Mouse (Mus musculus): ENCODE measurements at regions not wholly inside any gene's neighbourhood (a gene's known extent, or its start where the extent isn't known, plus 50 kb on each side); places are given as distances from the start of the nearest gene placed in this dataset.
"Not testable (repeated sequence)": the region's sequence is repeated elsewhere in the genome, so short reads cannot be mapped to it uniquely, and the experiment has no call there.

DNA sequence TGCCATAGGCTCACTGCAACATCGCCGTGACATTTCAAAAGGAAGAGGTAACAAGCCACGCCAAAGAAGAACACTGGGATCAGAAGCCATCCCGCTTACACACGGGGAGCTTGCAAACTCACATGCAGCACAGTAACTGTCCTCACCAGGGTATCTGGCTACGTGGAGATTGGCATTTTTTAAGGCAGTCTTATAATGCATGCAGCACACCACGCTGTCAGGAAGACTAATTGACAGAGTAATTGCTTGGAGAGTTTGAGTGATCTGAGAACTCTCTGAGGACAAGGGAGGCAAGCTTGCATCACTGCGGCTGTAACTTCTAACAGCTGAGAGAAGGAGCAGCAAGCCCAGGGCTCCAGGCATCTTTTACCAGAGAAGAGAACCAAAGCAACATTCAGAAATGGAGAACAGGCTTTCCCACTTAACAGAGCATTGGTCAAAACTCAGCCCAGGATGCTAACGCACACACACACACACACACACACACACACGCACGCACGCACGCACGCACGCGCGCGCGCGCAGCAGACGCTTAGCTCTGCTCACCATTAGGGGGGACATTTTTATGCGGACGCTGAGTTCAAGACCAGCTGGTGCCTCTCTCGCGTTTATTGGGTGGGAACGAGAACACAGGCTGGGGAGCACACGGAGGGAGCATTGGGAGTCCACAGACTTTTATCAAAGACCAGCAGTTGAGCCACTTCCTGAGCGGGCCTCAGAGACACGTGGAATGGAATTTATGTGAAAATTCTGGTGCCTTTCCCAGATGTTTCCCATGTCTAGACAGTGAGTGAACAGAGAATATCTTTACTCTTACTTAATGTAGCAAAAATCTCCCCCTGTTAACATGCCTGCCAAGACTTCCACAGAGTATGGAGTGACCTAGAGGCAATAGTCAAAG lies 66.6 kb downstream of the 1700129C05Rik start:
- CTCF ChIA-PET: no interaction called here

GRCm38 (mm10) chr14:59072323-59073039 lies 70.2 kb downstream of the 1700129C05Rik start:
- CTCF ChIA-PET: no interaction called here

GRCm38 (mm10) chr14:59070056-59070455 lies 72.6 kb downstream of the 1700129C05Rik start:
- CTCF ChIA-PET: no interaction called here

DNA sequence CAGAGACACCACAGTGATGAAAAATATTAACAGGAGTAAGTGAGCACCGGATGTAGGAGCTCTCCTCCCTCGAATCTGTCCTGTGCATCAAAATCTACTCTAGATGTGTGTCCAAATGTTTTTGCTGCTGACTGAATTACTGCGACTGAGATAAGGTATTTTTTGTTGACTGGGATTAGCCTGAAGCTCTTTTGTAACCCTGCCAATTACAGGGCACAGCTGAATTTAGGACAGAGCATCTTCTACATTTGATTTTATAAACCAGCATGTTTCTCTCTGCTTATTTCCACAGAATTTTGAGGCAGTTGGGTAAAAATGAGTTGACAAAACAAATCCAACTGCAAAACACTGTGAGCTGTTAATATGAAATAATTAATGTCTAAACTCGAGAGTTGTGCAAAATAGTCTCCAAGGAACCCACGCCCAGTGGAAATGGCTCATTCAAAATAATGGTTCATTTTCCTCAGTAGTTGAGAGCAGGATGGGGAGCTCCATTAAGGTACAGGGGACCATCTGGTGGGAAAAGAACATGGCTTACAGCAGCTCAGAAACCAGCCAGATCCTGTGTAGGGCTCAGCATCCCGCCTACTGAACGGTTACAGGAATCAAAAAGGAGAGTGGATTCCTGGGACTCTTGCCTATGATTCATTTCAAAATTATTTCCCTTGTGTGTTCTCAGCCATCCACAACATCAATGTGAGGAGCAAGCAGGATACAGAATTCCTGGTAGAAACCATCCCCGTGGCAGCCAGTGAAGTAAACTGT lies 76.1 kb downstream of the 1700129C05Rik start:
- CTCF ChIA-PET: no interaction called here

DNA sequence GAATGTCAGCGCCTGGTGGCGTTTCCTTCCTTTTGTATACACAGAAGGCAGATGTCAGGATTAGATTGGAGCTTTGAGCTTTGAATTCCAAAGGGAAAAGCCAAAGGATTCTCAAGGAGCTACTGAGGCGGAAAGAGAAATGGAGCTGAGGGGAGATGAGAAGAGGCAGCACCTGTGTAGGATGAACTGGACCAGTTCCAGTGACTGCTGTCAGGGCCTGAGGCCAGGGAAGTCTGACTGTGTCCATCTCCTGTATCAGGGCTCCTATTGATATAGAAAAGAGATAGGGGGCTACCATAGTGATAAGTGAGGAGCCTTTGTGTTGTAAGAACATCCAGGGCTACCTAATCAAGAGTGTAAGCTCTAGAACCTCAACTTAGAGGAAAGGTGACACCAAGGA lies 79.5 kb downstream of the 1700129C05Rik start:
- CTCF ChIA-PET: no interaction called here

GRCm38 (mm10) chr14:59056832-59057231 lies 85.9 kb downstream of the 1700129C05Rik start:
- CTCF ChIA-PET: no interaction called here

DNA sequence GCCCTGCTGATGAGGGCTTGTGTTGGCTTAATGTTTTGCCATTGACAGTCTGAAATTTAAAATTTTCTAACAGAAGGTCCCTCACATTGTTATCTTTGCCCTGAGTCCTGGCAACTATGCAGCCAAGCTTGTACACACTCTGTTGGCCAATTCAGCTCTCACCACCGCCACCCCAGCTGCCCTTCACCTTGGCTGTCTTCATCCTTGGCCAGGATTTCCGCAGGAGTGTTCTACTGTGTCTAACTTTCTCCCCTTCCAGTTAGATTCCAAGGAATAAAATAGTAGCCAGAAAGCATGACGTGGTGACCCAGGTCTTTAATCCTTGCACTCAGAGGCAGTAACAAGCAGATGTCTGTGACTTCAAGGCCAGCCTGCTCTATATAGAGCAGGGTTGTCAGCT lies 87.4 kb downstream of the 1700129C05Rik start:
- CTCF ChIA-PET: no interaction called here

DNA sequence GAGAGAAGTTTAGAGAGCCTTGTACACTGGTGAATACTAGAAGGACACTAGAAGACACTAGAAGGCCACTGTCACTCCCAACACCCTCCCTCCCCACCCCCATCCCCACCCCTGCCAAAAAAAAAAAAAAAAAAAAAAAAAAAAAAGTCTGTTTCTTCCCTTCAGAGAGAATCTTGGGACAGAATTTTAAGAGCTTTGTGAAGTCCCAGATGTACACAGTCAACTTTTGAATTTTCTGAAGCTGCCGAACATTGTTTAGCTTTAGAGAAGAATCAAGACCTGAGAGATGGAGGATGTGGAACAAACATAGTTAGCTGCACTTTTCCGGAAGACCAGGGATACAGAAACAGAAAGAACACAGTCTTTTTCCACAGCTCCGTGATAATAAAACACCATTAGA lies 90.3 kb downstream of the 1700129C05Rik start:
- CTCF ChIA-PET: no interaction called here

GRCm38 (mm10) chr14:59051478-59051879 lies 91.2 kb downstream of the 1700129C05Rik start:
- CTCF ChIA-PET: no interaction called here

DNA sequence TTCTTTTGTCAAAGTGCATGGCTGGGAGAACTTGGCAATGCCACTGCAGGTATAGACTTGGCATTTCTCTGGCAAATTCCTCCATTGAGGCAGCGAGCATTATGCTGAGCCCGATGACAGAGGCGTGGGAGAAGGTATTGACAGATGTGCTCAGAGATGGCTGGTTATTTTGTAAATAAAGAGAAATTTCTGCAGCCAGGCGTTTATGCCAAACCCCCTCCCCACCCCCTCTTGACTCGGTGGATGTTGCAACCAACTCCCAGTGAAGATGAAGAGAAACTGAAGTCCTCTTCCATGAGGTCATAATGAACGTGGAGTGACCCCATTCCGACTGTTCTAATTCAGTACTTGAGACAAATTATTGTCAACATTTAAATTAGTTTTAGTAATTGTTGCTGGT lies 97.0 kb downstream of the 1700129C05Rik start:
- CTCF ChIA-PET: no interaction called here

DNA sequence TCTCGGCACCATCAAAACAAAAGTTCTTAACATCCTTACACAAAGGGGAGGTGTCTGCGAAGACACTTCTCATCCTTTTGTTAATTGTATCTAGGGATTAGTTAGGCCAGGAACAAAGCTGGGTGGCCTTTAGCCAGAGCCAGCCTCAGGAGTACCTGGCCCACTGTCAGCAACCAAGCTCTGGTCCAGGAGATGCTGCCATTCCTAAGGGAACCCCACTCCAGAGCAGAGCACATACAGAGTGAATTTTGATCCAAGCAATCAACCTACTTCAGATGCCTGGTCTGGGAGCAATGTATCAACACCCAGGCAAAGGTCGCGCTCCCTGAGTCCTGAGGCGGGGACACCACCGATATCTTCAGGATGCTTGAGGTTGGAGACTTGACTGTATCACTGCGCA lies 97.5 kb downstream of the 1700129C05Rik start:
- CTCF ChIA-PET: no interaction called here

- CTCF ChIA-PET: no interaction called here
These were observed 100.5 kb downstream of the 1700129C05Rik start for GRCm38 (mm10) chr14:59042152-59042551.

DNA sequence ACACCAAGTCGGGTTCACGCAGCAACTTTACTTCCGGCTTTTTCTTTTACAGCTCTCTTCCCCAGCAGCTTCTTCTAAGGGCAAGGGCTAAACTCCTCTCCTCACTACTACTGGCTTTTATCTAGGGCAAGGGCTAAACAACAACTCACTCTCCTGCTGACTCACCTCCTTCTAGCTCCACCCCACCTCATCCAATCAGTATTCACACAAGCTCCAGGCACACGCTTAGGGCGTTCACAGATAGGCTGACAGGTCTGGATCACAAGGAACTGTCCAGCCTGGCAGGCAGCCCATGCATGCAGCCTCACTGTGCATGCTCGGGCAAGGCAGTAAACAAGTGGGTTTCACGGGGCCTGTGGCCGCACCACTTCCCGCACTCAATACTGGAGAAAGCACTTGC lies 116.9 kb downstream of the 1700129C05Rik start:
- CTCF ChIA-PET: not testable (repeated sequence)

GRCm38 (mm10) chr14:59009534-59009933 lies 133.2 kb downstream of the 1700129C05Rik start:
- CTCF ChIA-PET: no interaction called here

- CTCF ChIA-PET: no interaction called here
These were observed 143.5 kb downstream of the 1700129C05Rik start for GRCm38 (mm10) chr14:58999106-58999778.

DNA sequence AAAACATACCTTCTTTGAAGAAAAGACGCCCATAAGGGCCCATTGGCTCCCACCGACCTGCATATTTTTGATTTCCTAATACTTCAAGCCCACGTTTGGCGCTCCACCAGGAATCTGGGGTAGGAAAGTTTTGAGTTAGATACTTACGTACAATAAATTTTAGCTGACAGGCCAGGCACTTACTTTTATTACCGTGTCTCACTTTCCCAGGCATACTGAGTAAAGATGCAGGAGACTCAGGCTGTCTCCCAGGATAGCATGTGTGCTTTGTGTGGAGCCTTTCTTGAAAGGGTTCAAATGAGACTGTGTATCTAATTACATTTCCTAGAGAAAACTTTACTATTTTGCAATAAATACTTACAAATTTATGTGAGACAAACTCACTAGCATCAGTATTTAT lies 147.7 kb downstream of the 1700129C05Rik start:
- CTCF ChIA-PET: no interaction called here

- CTCF ChIA-PET: no interaction called here
These were observed 153.0 kb downstream of the 1700129C05Rik start for GRCm38 (mm10) chr14:58989644-58990217.

DNA sequence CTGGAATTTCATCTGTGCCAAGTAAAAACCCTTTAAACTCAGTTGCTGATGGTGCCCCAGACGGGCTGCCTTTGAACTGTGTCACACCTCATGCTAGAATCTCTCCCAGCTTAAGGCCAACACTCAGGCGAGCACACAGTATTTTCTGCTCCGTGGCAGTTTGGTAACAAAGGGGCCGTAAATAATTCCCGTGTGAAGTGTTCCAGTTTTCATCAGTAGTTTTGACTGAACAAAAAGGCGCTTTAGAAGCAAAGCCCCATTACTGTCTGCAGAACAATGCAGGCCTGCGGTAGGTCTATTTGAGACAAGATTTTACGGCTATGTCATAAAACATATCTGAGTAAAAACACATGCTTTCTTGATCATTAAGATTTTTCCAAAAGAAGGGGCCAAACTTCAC lies 155.0 kb downstream of the 1700129C05Rik start:
- CTCF ChIA-PET: no interaction called here

DNA sequence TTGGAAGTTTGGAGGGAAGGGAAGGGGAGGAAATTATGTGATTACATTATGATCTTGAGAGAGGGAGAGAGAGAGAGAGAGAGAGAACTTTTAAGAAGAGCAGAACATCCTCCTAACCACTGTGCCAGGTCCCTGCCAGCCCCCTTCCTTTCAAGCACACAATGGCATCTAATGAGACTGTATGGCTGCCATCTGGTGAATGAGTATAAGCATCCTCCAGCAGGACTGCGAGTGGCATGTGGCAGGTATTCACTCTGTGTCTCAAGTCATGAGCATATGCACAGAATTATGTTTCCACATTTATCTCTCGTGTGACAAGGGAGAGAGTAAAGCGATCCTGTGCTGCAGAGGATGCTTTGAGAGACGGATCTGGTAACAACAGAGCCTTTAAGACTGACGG lies 156.9 kb downstream of the 1700129C05Rik start:
- CTCF ChIA-PET: no interaction called here

DNA sequence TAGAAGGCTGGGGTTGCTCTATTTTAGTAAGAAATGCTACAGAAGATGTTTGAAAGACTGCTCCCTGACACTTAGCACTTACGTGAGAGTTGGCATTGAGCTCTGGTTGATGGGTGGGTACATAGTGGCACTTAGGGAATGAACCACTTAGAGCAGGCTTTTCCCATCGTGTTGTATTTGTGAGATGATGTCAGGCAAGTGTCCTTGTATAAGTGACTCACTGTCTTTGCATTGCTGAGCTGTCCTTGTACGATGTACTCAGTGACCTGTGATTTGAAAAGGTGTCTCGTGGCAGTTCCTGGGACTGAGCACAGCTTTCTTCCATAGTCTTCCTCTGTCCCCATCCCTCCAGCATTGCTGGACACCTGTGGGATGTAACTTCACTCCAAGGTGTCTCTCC lies 165.9 kb downstream of the 1700129C05Rik start:
- CTCF ChIA-PET: no interaction called here

GRCm38 (mm10) chr14:58969248-58969647 lies 173.4 kb downstream of the 1700129C05Rik start:
- CTCF ChIA-PET: no interaction called here

DNA sequence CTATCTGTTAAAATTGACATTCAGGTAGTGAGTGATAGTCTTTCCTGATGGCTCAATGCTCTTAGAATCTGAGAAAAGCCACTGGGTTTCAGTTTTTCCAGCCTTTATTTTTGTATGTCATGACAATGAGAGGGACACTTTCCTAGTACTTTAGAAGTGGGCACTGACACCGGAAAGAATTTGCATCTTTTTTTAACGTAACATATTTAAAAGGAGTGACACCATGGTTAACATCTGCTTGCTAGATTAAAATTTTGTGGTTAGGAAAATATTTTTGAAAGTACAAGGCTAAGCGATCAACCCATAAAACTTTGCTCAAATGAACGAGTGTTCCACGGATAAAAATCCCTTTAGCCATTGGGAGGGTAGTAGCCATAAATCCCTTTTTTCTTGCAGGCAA lies 174.7 kb downstream of the 1700129C05Rik start:
- CTCF ChIA-PET: no interaction called here
